Comparison of ENCODE assay signal across 31 mouse cellular contexts in genomic region chr17:84645119-84645518, GRCm38 (mm10). TPM values are rescaled to one million over a fixed set of nuclear protein-coding genes. Genes with fewer than 3 reads are reported as not detected.
DNase-seq lines count a peak whose midpoint lies in the region; ATAC-seq lines count a peak whose summit lies in the region.
"Had no signal": no experiment of that assay in that cellular context is flagged by ENCODE, and none has a peak within 500 bp of the region (broad histone marks: within the 10 kb centered on the region; RNA-seq: fewer than 3 reads in every experiment).

No protein-coding gene starts in this region.

- no peak for DNase-seq in forebrain, embryonic 11.5 days (ENCODE audit: low spot score)
- DNase-seq in midbrain, embryonic 10.5 days (ENCODE audit: low spot score), result no peak
- DNase-seq in midbrain, embryonic 14.5 days, result no peak
- DNase-seq in limb, embryonic 10.5 days (ENCODE audit: low spot score), result no peak
- DNase-seq in thymus, postnatal 0 days (ENCODE audit: low spot score), result no peak
- no peak for DNase-seq in thymus, postnatal 4 days
- DNase-seq: adrenal gland, postnatal 10 days; cerebellum, adult 8-10 months; cerebellum, postnatal 25 days; gastrocnemius, postnatal 36 days; heart, adult 2 months; kidney, adult 8-10 months; kidney, postnatal 14 days; layer of hippocampus, adult 9-11 months; liver; lung, adult 2 months; lung, postnatal 10 days; right cerebral cortex, postnatal 25 days; spleen, adult 18-20 months; thymus, postnatal 25 days had no signal

- H3K27me3 ChIP-seq in forebrain, embryonic 11.5 days (ENCODE audit: control insufficient read depth, insufficient read depth, low read length), result no peaks in the 10 kb centered on the region
- H3K27me3 ChIP-seq in forebrain, embryonic 12.5 days, result no peaks in the 10 kb centered on the region
- H3K27me3 ChIP-seq in midbrain, embryonic 10.5 days (ENCODE audit: low read depth, poor library complexity, severe bottlenecking), result no peaks in the 10 kb centered on the region
- no peaks in the 10 kb centered on the region for H3K27me3 ChIP-seq in midbrain, embryonic 14.5 days (ENCODE audit: control insufficient read depth, insufficient read depth, low read length)
- no peaks in the 10 kb centered on the region for H3K27me3 ChIP-seq in limb, embryonic 10.5 days (ENCODE audit: low read depth, poor library complexity, severe bottlenecking)
- H3K27me3 ChIP-seq: forebrain, embryonic 15.5 days; heart, embryonic 12.5 days; Patski had no signal

- H3K9me3 ChIP-seq in forebrain, embryonic 11.5 days (ENCODE audit: control insufficient read depth, low read length), result no peaks in the 10 kb centered on the region
- H3K9me3 ChIP-seq in forebrain, embryonic 12.5 days, result no peaks in the 10 kb centered on the region
- no peaks in the 10 kb centered on the region for H3K9me3 ChIP-seq in midbrain, embryonic 10.5 days (replicated peaks)
- H3K9me3 ChIP-seq in midbrain, embryonic 14.5 days (ENCODE audit: control insufficient read depth, low read length), result no peaks in the 10 kb centered on the region
- no peaks in the 10 kb centered on the region for H3K9me3 ChIP-seq in limb, embryonic 10.5 days (replicated peaks)
- H3K9me3 ChIP-seq: forebrain, embryonic 15.5 days; heart, embryonic 12.5 days had no signal

- no peak overlapping the region for H3K4me2 ChIP-seq in forebrain, embryonic 11.5 days (ENCODE audit: low read depth, low read length, severe bottlenecking)
- no peak overlapping the region for H3K4me2 ChIP-seq in forebrain, embryonic 12.5 days
- H3K4me2 ChIP-seq in midbrain, embryonic 14.5 days (ENCODE audit: low read length), result no peak overlapping the region
- H3K4me2 ChIP-seq: forebrain, embryonic 15.5 days had no signal

- H3K4me1 ChIP-seq in forebrain, embryonic 11.5 days (replicated peaks; ENCODE audit: control insufficient read depth, insufficient read depth, low read length), result peaks cover 9% of the 10 kb centered on the region
- H3K4me1 ChIP-seq in forebrain, embryonic 12.5 days, result peaks cover 21% of the 10 kb centered on the region
- H3K4me1 ChIP-seq in midbrain, embryonic 10.5 days, result peaks cover 29% of the 10 kb centered on the region
- no peaks in the 10 kb centered on the region for H3K4me1 ChIP-seq in midbrain, embryonic 14.5 days (ENCODE audit: control insufficient read depth, insufficient read depth, low read length)
- peaks cover 36% of the 10 kb centered on the region for H3K4me1 ChIP-seq in limb, embryonic 10.5 days
- H3K4me1 ChIP-seq: forebrain, embryonic 15.5 days had no signal

- peak; percentile 60 for ATAC-seq in forebrain, embryonic 11.5 days (replicated peaks; ENCODE audit: low FRiP score)
- no peak for ATAC-seq in forebrain, embryonic 12.5 days (ENCODE audit: low FRiP score)
- ATAC-seq in midbrain, embryonic 14.5 days (ENCODE audit: low FRiP score, low TSS enrichment), result no peak
- ATAC-seq: forebrain, embryonic 15.5 days; intestine, embryonic 16.5 days; Patski had no signal

- H3K27ac ChIP-seq in forebrain, embryonic 11.5 days (ENCODE audit: low read depth, low read length), result 0 out of 2 replicates have a peak overlapping the region, but pooled peaks have one; percentile 10
- no peak overlapping the region for H3K27ac ChIP-seq in forebrain, embryonic 12.5 days
- peak overlapping the region; percentile 50; the same call in 1 of the 2 replicates for H3K27ac ChIP-seq in midbrain, embryonic 10.5 days (replicated peaks)
- H3K27ac ChIP-seq in midbrain, embryonic 14.5 days (replicated peaks; ENCODE audit: low read depth, low read length), result no peak overlapping the region; the same call in 1 of the 2 replicates
- H3K27ac ChIP-seq in limb, embryonic 10.5 days, result peak overlapping the region; percentile 77
- H3K27ac ChIP-seq: forebrain, embryonic 15.5 days; heart, adult 2 months; left cerebral cortex, adult 2 months; liver, embryonic 14.5 days had no signal

- no peak overlapping the region for H3K4me3 ChIP-seq in forebrain, embryonic 11.5 days (ENCODE audit: low read depth, low read length)
- no peak overlapping the region for H3K4me3 ChIP-seq in forebrain, embryonic 12.5 days (replicated peaks)
- H3K4me3 ChIP-seq in midbrain, embryonic 10.5 days, result no peak overlapping the region
- H3K4me3 ChIP-seq in midbrain, embryonic 14.5 days (replicated peaks; ENCODE audit: low read depth, low read length), result no peak overlapping the region
- H3K4me3 ChIP-seq in limb, embryonic 10.5 days, result no peak overlapping the region
- H3K4me3 ChIP-seq: erythroblast, embryonic 14.5 days; forebrain, embryonic 15.5 days; heart, adult 2 months; heart, embryonic 12.5 days; left cerebral cortex, adult 2 months had no signal

- no peak overlapping the region; the same call in 1 of the 2 replicates for H3K9ac ChIP-seq in forebrain, embryonic 11.5 days (ENCODE audit: low read length)
- no peak overlapping the region for H3K9ac ChIP-seq in forebrain, embryonic 12.5 days
- no peak overlapping the region for H3K9ac ChIP-seq in midbrain, embryonic 14.5 days (replicated peaks; ENCODE audit: low read length)
- H3K9ac ChIP-seq: forebrain, embryonic 15.5 days; heart, embryonic 12.5 days; liver, embryonic 14.5 days had no signal

- WGBS in forebrain, embryonic 11.5 days, result 20% methylated on average over 9 of the region's 9 CpGs
- WGBS in forebrain, embryonic 12.5 days, result 20% methylated on average over 9 of the region's 9 CpGs
- WGBS in midbrain, embryonic 10.5 days, result 26% methylated on average over 9 of the region's 9 CpGs
- WGBS in midbrain, embryonic 14.5 days, result 42% methylated on average over 9 of the region's 9 CpGs
- WGBS in limb, embryonic 10.5 days, result 30% methylated on average over 9 of the region's 9 CpGs

- H3K36me3 ChIP-seq in forebrain, embryonic 11.5 days (ENCODE audit: control insufficient read depth, insufficient read depth, low read length), result no peaks in the 10 kb centered on the region
- H3K36me3 ChIP-seq in forebrain, embryonic 12.5 days (replicated peaks), result no peaks in the 10 kb centered on the region
- H3K36me3 ChIP-seq in midbrain, embryonic 10.5 days, result 0 out of 2 replicates have a peak, but pooled peaks cover under 1% of the 10 kb centered on the region
- H3K36me3 ChIP-seq in midbrain, embryonic 14.5 days (ENCODE audit: control insufficient read depth, insufficient read depth, low read length), result 0 out of 2 replicates have a peak, but pooled peaks cover 5% of the 10 kb centered on the region
- H3K36me3 ChIP-seq in limb, embryonic 10.5 days, result 0 out of 2 replicates have a peak, but pooled peaks cover 4% of the 10 kb centered on the region
- H3K36me3 ChIP-seq: forebrain, embryonic 15.5 days; heart, embryonic 12.5 days had no signal

RNA-seq across cellular contexts. Expression of gene Dync2li1, which starts 18.8 kb away (rescaled TPM):
- polyA plus RNA-seq in forebrain, embryonic 11.5 days (2014; fragmentation: Nextera tagmentation; extraction: Ambion mirVana), result 35.0 and 41.8 TPM in 2 replicates
- 34.2 and 34.6 TPM in 2 replicates for polyA plus RNA-seq in forebrain, embryonic 12.5 days (2016; fragmentation: Nextera tagmentation; extraction: Ambion mirVana)
- polyA plus RNA-seq in midbrain, embryonic 10.5 days (2016; fragmentation: Nextera tagmentation; extraction: Ambion mirVana), result 30.9 and 32.7 TPM in 2 replicates
- 31.9 and 36.2 TPM in 2 replicates for polyA plus RNA-seq in midbrain, embryonic 14.5 days (2014; fragmentation: Nextera tagmentation; extraction: Ambion mirVana)
- polyA plus RNA-seq in limb, embryonic 10.5 days (2016; fragmentation: Nextera tagmentation; extraction: Ambion mirVana), result 25.5 and 33.4 TPM in 2 replicates
- 9.3 and 9.9 TPM in 2 replicates for polyA plus RNA-seq in thymus, postnatal 0 days (2015; fragmentation: Nextera tagmentation; extraction: Ambion mirVana)
- polyA plus RNA-seq: erythroblast, embryonic 14.5 days had no signal

RNA-seq across cellular contexts. Expression of gene Abcg8, which starts 31.0 kb away (rescaled TPM):
- polyA plus RNA-seq in forebrain, embryonic 11.5 days (2014; fragmentation: Nextera tagmentation; extraction: Ambion mirVana), result 0.17 and 0.48 TPM in 2 replicates
- 0.05 and 0.19 TPM in 2 replicates for polyA plus RNA-seq in forebrain, embryonic 12.5 days (2016; fragmentation: Nextera tagmentation; extraction: Ambion mirVana)
- 0.15 TPM in 1 of 2 replicates, not detected in the other for polyA plus RNA-seq in midbrain, embryonic 10.5 days (2016; fragmentation: Nextera tagmentation; extraction: Ambion mirVana)
- polyA plus RNA-seq in midbrain, embryonic 14.5 days (2014; fragmentation: Nextera tagmentation; extraction: Ambion mirVana), result 0.09 TPM in 2 replicates
- 0.10 and 0.11 TPM in 2 replicates for polyA plus RNA-seq in limb, embryonic 10.5 days (2016; fragmentation: Nextera tagmentation; extraction: Ambion mirVana)
- 0.05 and 0.07 TPM in 2 replicates for polyA plus RNA-seq in thymus, postnatal 0 days (2015; fragmentation: Nextera tagmentation; extraction: Ambion mirVana)
- polyA plus RNA-seq: erythroblast, embryonic 14.5 days; frontal cortex, adult 2 months; heart, adult 2 months; heart, embryonic 12.5 days; heart, postnatal 0 days; neural tube, embryonic 11.5 days had no signal

RNA-seq across cellular contexts. Expression of gene Abcg5, which starts 37.7 kb away (rescaled TPM):
- 5.1 and 5.9 TPM in 2 replicates for polyA plus RNA-seq in forebrain, embryonic 11.5 days (2014; fragmentation: Nextera tagmentation; extraction: Ambion mirVana)
- 2.8 and 4.2 TPM in 2 replicates for polyA plus RNA-seq in forebrain, embryonic 12.5 days (2016; fragmentation: Nextera tagmentation; extraction: Ambion mirVana)
- polyA plus RNA-seq in midbrain, embryonic 10.5 days (2016; fragmentation: Nextera tagmentation; extraction: Ambion mirVana), result 1.6 and 3.0 TPM in 2 replicates
- 0.28 and 1.2 TPM in 2 replicates for polyA plus RNA-seq in midbrain, embryonic 14.5 days (2014; fragmentation: Nextera tagmentation; extraction: Ambion mirVana)
- 0.97 and 1.1 TPM in 2 replicates for polyA plus RNA-seq in limb, embryonic 10.5 days (2016; fragmentation: Nextera tagmentation; extraction: Ambion mirVana)
- polyA plus RNA-seq in thymus, postnatal 0 days (2015; fragmentation: Nextera tagmentation; extraction: Ambion mirVana), result 0.10 and 0.20 TPM in 2 replicates
- polyA plus RNA-seq: erythroblast, embryonic 14.5 days; frontal cortex, adult 2 months; heart, adult 2 months; heart, postnatal 0 days; Patski had no signal

Comparison
In these comparisons a context has a peak if more than half of its experiments do, and no peak if none do; other contexts are left out.
1. H3K27ac ChIP-seq: peak in forebrain, embryonic 11.5 days (single experiment), midbrain, embryonic 10.5 days (single experiment) and limb, embryonic 10.5 days (single experiment); none in forebrain, embryonic 12.5 days (single experiment) and midbrain, embryonic 14.5 days (single experiment).